Mouse (Mus musculus) E14TG2a.4 (cell line): ENCODE results near the gene Myo5c.

Experiments used
- CTCF ChIP-seq: conservative IDR thresholded peaks from 2 replicates; pipeline ENCODE4 v1.5.1; 2014; ENCODE audit warnings: low read length
- NANOG ChIP-seq: IDR thresholded peaks from 2 replicates; pipeline ENCODE4 v1.6.1; 2014; ENCODE audit warnings: borderline replicate concordance, low read length, mixed read lengths
- POU5F1 ChIP-seq: IDR thresholded peaks from 2 replicates; pipeline ENCODE4 v1.6.1; 2014; ENCODE audit warnings: low read length, borderline replicate concordance

DNA sequence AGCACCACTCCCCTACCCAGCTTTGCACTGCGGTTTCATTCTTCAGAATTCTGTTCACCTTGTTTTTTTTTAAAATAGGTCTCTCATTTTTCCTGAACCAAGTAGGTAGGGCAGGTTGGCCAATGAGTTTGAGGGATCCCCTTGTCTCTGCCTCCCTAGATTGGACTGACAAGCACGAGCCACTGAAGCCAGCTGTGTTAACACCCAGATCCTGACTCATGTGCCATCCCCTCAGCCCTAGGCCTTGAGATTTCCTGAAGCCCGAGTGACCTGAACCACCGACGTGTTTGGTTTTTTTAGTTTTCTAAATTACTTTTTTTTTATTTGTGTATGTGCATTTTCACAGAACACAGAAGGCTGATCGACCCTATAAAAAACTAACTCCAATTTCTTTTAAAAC, 85.0 kb downstream of the Myo5c start:
- TF ChIP-seq CTCF, result no peak
- no peak for TF ChIP-seq NANOG
- no peak for TF ChIP-seq POU5F1
